Mouse (Mus musculus) heart, postnatal 0 days (tissue): ENCODE data around the gene Cecr2.

ENCODE experiments used
- CTCF ChIP-seq: IDR thresholded peaks from 2 replicates; pipeline ENCODE4 v1.5.1; 2016; ENCODE audit warnings: antibody characterized with exemption, control low read depth, low read depth
- EP300 ChIP-seq: IDR thresholded peaks from 2 replicates; pipeline ENCODE4 v1.6.1; 2016; ENCODE audit warnings: antibody characterized with exemption, low read depth

DNA sequence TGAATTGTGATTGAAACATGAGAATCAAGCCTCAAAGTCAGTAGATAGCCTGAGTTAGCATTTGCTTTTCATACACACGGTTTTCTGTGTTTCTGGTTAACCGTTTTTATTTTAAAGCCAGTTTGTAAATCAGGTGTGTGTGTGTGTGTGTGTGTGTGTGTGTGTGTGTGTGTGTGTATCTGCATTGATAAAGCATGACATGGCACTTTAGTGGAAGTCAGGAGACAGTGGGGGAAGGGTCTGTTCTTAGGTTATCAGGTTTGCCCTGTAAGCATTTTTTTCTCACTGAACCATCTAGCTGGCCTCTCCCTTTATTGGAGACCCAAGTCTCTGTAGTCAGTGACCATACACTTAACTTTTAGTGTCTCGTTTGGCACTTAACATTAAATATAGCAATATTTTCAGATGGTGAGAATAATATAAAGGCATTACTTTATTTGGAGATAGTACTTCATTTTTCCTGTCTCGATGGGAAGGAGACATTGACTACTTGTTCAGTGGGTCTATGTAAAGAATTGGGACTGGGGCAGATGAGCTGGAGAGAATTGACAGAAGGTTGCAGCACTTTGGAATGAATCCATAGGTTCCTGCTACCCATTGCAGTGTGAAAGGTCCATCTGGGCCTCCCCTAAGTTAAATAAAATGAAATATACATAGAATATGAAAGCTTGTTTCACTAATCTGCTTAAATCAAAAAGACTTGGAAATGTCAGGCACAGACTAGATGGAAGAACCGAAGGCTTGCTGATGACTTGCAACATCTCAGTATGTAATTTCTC, 20.9 kb downstream of the Cecr2 start:
- TF ChIP-seq CTCF = no peak
- no peak for TF ChIP-seq EP300
